Comparison of ENCODE assay signal across 9 mouse cellular contexts in genomic region chr1:189830797-189831232, GRCm38 (mm10).
A peak's percentile ranks its signal among the peaks of the same experiment; 100 is the strongest.
DNase-seq lines count a peak whose midpoint lies in the region; ATAC-seq lines count a peak whose summit lies in the region.
"Had no signal": no experiment of that assay in that cellular context is flagged by ENCODE, and none has a peak within 500 bp of the region (broad histone marks: within the 10 kb centered on the region; RNA-seq: fewer than 3 reads in every experiment).

No protein-coding gene starts in this region.

- peak; percentile 84 for ATAC-seq in heart, embryonic 16.5 days (replicated peaks; ENCODE audit: extremely low read depth, insufficient read depth, low FRiP score)
- no peak for ATAC-seq in heart, embryonic 11.5 days (replicated peaks; ENCODE audit: insufficient number of reproducible peaks, low FRiP score, low TSS enrichment)
- no peak for ATAC-seq in midbrain, embryonic 14.5 days (ENCODE audit: low FRiP score, low TSS enrichment)
- no peak for ATAC-seq in forebrain, embryonic 16.5 days

- no peaks in the 10 kb centered on the region for H3K27me3 ChIP-seq in heart, embryonic 16.5 days (ENCODE audit: control insufficient read depth, insufficient read depth, low read length)
- H3K27me3 ChIP-seq in heart, embryonic 11.5 days (ENCODE audit: control insufficient read depth, insufficient read depth, low read length), result no peaks in the 10 kb centered on the region
- no peaks in the 10 kb centered on the region for H3K27me3 ChIP-seq in midbrain, embryonic 14.5 days (ENCODE audit: control insufficient read depth, insufficient read depth, low read length)
- H3K27me3 ChIP-seq in forebrain, embryonic 16.5 days (replicated peaks; ENCODE audit: control insufficient read depth, insufficient read depth, low read length), result no peaks in the 10 kb centered on the region

- H3K4me1 ChIP-seq in heart, embryonic 16.5 days (ENCODE audit: control insufficient read depth, insufficient read depth, low read length), result peaks cover 7% of the 10 kb centered on the region
- H3K4me1 ChIP-seq in heart, embryonic 11.5 days (ENCODE audit: control insufficient read depth, insufficient read depth, low read length), result peaks cover 5% of the 10 kb centered on the region
- no peaks in the 10 kb centered on the region for H3K4me1 ChIP-seq in midbrain, embryonic 14.5 days (ENCODE audit: control insufficient read depth, insufficient read depth, low read length)
- no peaks in the 10 kb centered on the region for H3K4me1 ChIP-seq in forebrain, embryonic 16.5 days (replicated peaks; ENCODE audit: control insufficient read depth, insufficient read depth, low read length)

- WGBS in heart, embryonic 16.5 days, result 21% methylated on average over 12 of the region's 12 CpGs
- 15% methylated on average over 12 of the region's 12 CpGs for WGBS in heart, embryonic 11.5 days (ENCODE audit: insufficient replicate concordance)
- WGBS in midbrain, embryonic 14.5 days, result 16% methylated on average over 12 of the region's 12 CpGs
- 20% methylated on average over 12 of the region's 12 CpGs for WGBS in forebrain, embryonic 16.5 days

- H3K4me3 ChIP-seq in heart, embryonic 16.5 days (ENCODE audit: low read length), result no peak overlapping the region
- no peak overlapping the region for H3K4me3 ChIP-seq in heart, embryonic 11.5 days (ENCODE audit: low read depth, low read length)
- no peak overlapping the region for H3K4me3 ChIP-seq in midbrain, embryonic 14.5 days (replicated peaks; ENCODE audit: low read depth, low read length)
- H3K4me3 ChIP-seq in forebrain, embryonic 16.5 days (replicated peaks; ENCODE audit: low read length), result no peak overlapping the region
- H3K4me3 ChIP-seq: myocyte had no signal

- H3K9me3 ChIP-seq in heart, embryonic 16.5 days (replicated peaks; ENCODE audit: control insufficient read depth, low read length), result no peaks in the 10 kb centered on the region
- no peaks in the 10 kb centered on the region for H3K9me3 ChIP-seq in heart, embryonic 11.5 days (replicated peaks; ENCODE audit: control insufficient read depth, low read length)
- H3K9me3 ChIP-seq in midbrain, embryonic 14.5 days (ENCODE audit: control insufficient read depth, low read length), result no peaks in the 10 kb centered on the region
- no peaks in the 10 kb centered on the region for H3K9me3 ChIP-seq in forebrain, embryonic 16.5 days (ENCODE audit: control insufficient read depth, low read length)

- no peak overlapping the region; the same call in 1 of the 2 replicates for H3K9ac ChIP-seq in heart, embryonic 16.5 days (ENCODE audit: low read length)
- H3K9ac ChIP-seq in heart, embryonic 11.5 days (ENCODE audit: low read depth, low read length), result no peak overlapping the region
- H3K9ac ChIP-seq in midbrain, embryonic 14.5 days (replicated peaks; ENCODE audit: low read length), result no peak overlapping the region
- no peak overlapping the region for H3K9ac ChIP-seq in forebrain, embryonic 16.5 days (replicated peaks; ENCODE audit: low read depth, low read length)

- H3K36me3 ChIP-seq in heart, embryonic 16.5 days (ENCODE audit: control insufficient read depth, insufficient read depth), result peaks cover 15% of the 10 kb centered on the region
- H3K36me3 ChIP-seq in heart, embryonic 11.5 days (ENCODE audit: control insufficient read depth, insufficient read depth, low read length), result peaks cover 10% of the 10 kb centered on the region
- no peaks in the 10 kb centered on the region for H3K36me3 ChIP-seq in midbrain, embryonic 14.5 days (ENCODE audit: control insufficient read depth, insufficient read depth, low read length)
- no peaks in the 10 kb centered on the region for H3K36me3 ChIP-seq in forebrain, embryonic 16.5 days (ENCODE audit: control insufficient read depth, insufficient read depth)

- no peak overlapping the region for H3K4me2 ChIP-seq in heart, embryonic 16.5 days (ENCODE audit: low read depth, low read length)
- H3K4me2 ChIP-seq in heart, embryonic 11.5 days, result no peak overlapping the region
- no peak overlapping the region for H3K4me2 ChIP-seq in midbrain, embryonic 14.5 days (ENCODE audit: low read length)
- no peak overlapping the region for H3K4me2 ChIP-seq in forebrain, embryonic 16.5 days (ENCODE audit: low read length)

- H3K27ac ChIP-seq in heart, embryonic 16.5 days (ENCODE audit: low read length), result peak overlapping the region; percentile 64; the same call in 1 of the 2 replicates
- no peak overlapping the region for H3K27ac ChIP-seq in heart, embryonic 11.5 days (ENCODE audit: low read depth, low read length)
- H3K27ac ChIP-seq in midbrain, embryonic 14.5 days (replicated peaks; ENCODE audit: low read depth, low read length), result no peak overlapping the region
- no peak overlapping the region for H3K27ac ChIP-seq in forebrain, embryonic 16.5 days (ENCODE audit: low read length)

- DNase-seq in WW6 (ENCODE audit: low read depth, low spot score), result peak; percentile 39
- peak; percentile 9 to 22 for DNase-seq in kidney, adult 8-10 months
- peak; percentile 25 for DNase-seq in midbrain, embryonic 14.5 days
- DNase-seq in frontal cortex, postnatal 10 days (ENCODE audit: low spot score in 2 of 2), result no peak
- DNase-seq in frontal cortex, postnatal 14 days (ENCODE audit: low spot score in 2 of 2), result no peak

Comparison
In these comparisons a context has a peak if more than half of its experiments do, and no peak if none do; other contexts are left out.
1. DNase-seq: peak in WW6 (single experiment), kidney, adult 8-10 months (2 of 2) and midbrain, embryonic 14.5 days (single experiment); none in frontal cortex, postnatal 10 days (0 of 2) and frontal cortex, postnatal 14 days (0 of 2).